Mouse (Mus musculus) liver, postnatal 0 days (tissue): ENCODE measurements at regions not wholly inside any gene's neighbourhood (a gene's known extent, or its start where the extent isn't known, plus 50 kb on each side); places are given as distances from the start of the nearest gene placed in this dataset.

Source experiments
- ATAC-seq: fragments of 200-750 bp; cut with Nextera tagmentation; 2 replicates; pipeline ENCODE4 v1.8.0; 2017; ENCODE audit warnings: mild to moderate bottlenecking, moderate library complexity
- DNase-seq: peaks from one replicate; pipeline ENCODE4 v3.0.0-alpha.2; 2016
- H3K27ac ChIP-seq: fragments of 300-500 bp; sonication (generic); 2 replicates; pipeline ENCODE4 v1.5.1; 2014; ENCODE audit warnings: antibody characterized with exemption, moderate library complexity, mild to moderate bottlenecking, low read depth
- H3K27me3 ChIP-seq: fragments of 300-500 bp; sonication (generic); 2 replicates; pipeline ENCODE4 v1.6.1; 2014; ENCODE audit warnings: low read length, control low read depth, mixed read lengths; ENCODE audit not compliant: insufficient read depth
- H3K36me3 ChIP-seq: fragments of 300-500 bp; sonication (generic); replicated peaks from 2 replicates; pipeline ENCODE4 v1.6.1; 2014; ENCODE audit warnings: mild to moderate bottlenecking, control low read depth, low read length, moderate library complexity, mixed read lengths; ENCODE audit not compliant: insufficient read depth
- H3K4me1 ChIP-seq: fragments of 300-500 bp; sonication (generic); 2 replicates; pipeline ENCODE4 v1.6.1; 2014; ENCODE audit warnings: antibody characterized with exemption, mild to moderate bottlenecking, control low read depth; ENCODE audit not compliant: insufficient read depth
- H3K4me2 ChIP-seq: fragments of 300-500 bp; sonication (generic); 2 replicates; pipeline ENCODE4 v1.6.1; 2014; ENCODE audit warnings: low read depth, mild to moderate bottlenecking, low read length, moderate library complexity, mixed read lengths
- H3K4me3 ChIP-seq: fragments of 300-500 bp; sonication (generic); 2 replicates; pipeline ENCODE4 v1.5.1; 2014; ENCODE audit warnings: low read depth, low read length
- H3K9ac ChIP-seq: fragments of 300-500 bp; sonication (generic); replicated peaks from 2 replicates; pipeline ENCODE4 v1.6.1; 2014; ENCODE audit warnings: mild to moderate bottlenecking, moderate library complexity
- H3K9me3 ChIP-seq: fragments of 300-500 bp; sonication (generic); 2 replicates; pipeline ENCODE4 v1.6.1; 2016; ENCODE audit warnings: mild to moderate bottlenecking, control low read depth, low read length, mixed read lengths
- CTCF ChIP-seq: sonication (generic); IDR thresholded peaks from 2 replicates; pipeline ENCODE4 v1.5.1; 2016; ENCODE audit warnings: antibody characterized with exemption, low read depth
- EP300 ChIP-seq: IDR thresholded peaks from 2 replicates; pipeline ENCODE4 v1.6.1; 2016; ENCODE audit warnings: antibody characterized with exemption, low read depth, mild to moderate bottlenecking

DNA sequence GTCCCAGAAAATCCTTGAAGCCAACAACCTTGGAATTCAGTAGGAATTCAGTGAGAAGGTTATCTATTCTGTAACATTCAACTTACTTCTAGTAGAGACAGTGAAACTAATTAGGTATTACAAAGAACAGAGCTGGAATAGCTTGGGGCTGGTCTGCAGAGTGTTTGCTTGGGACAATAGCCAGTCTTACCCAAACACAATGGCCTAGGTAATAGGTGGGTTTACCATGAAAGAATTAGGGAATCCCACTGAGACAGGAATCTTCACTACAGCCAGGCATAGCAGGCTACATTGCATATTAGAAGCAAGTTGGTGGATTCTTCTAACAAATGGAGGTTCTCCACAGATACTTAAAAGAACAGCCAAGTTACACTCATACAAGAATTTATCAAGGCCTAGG, 449.0 kb upstream of the Gabra5 start:
- ATAC-seq (no peak), DNase-seq (no peak)
- no peak overlapping the region for H3K4me3 ChIP-seq
- no peak overlapping the region for H3K27ac ChIP-seq
- no peaks in the 10 kb centered on the region for H3K36me3 ChIP-seq
- H3K27me3 ChIP-seq = no peaks in the 10 kb centered on the region
- TF ChIP-seq CTCF (no peak), EP300 (no peak)
- no peaks in the 10 kb centered on the region for H3K4me1 ChIP-seq
- H3K9me3 ChIP-seq = no peaks in the 10 kb centered on the region
- H3K9ac ChIP-seq = no peak overlapping the region
- no peak overlapping the region for H3K4me2 ChIP-seq
